Mouse (Mus musculus): ENCODE measurements around the gene Spaca7.
A peak's percentile ranks its signal among the peaks of the same experiment; 100 is the strongest.
"Not testable (repeated sequence)": the region's sequence is repeated elsewhere in the genome, so short reads cannot be mapped to it uniquely, and the experiment has no call there.

Spaca7 gene

DNA sequence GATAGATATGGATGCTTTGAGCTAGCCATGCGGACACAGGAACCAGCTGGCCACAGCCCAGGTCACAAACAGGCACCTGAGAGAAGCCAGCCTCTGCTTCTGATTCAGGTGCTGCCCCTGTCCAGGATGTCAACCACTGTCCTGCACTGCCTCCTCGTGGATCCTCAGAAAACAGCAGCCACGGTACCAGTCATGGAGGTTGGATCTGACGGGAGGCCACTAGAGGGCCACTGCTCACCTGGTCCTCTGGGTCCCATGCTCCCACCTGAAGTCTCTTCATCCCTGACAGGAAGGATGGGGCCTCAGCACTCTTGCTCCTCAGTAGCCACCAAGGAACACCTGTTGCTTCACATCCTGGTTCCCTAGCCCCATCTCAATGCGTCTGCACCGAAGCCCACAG is 34.4 kb downstream of the Spaca7 start:
- peak; percentile 71 for ATAC-seq (ENCODE audit: insufficient number of reproducible peaks, low FRiP score, low TSS enrichment)

DNA sequence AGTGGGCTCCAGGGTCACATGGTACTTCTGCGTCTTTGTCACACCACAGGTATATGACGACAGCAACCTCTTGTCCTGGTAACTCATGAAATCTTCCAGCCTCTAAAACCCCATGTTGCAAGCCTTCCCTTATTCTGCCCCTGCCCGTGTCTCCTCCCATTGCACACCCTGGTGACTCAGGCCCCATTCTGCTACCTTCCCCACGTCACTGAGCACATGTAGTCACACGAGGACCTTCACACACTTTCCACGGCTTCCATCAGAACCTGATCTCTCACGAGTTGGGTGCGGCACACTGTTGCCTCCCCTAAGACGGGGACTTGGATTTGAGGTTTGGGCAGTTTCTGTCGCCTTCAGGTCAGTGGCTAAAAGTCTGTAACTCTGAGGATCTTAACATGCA is 36.0 kb downstream of the Spaca7 start:
- no peak for ATAC-seq (ENCODE audit: insufficient number of reproducible peaks, low FRiP score, low TSS enrichment)

DNA sequence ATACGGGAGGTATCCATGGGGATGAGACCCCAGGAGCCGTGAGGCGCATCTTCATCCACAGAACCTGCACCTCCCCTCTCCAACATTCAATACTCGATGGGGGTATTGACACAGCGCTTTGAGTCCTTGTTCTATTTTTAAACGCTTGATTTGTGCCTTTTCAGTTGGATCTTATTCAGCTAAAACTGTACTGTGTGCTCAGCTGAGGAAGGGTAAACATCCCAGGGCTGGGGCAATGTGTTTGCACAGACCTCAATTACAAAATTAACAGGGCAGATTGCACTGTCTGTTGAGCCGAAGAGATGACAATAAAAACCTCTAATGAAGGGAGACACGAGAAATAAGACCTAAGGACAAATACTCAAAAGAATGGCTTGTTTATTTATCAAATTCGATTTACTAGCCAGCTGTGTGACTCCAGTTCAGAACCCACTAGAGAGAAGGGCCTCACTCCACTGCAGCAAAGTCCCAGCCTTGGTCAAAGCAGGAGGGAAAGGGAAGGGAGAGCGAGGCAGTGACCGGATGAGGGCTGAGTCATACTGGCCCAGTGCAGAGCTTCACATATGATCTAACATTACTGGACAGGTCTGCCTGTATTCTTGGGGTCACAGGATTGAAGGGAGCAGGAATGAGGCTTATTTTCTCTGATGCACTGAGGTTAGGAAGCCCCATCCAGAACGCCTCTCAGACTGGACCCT is 37.1 kb downstream of the Spaca7 start:
- no peak for ATAC-seq (ENCODE audit: insufficient number of reproducible peaks, low FRiP score, low TSS enrichment)

DNA sequence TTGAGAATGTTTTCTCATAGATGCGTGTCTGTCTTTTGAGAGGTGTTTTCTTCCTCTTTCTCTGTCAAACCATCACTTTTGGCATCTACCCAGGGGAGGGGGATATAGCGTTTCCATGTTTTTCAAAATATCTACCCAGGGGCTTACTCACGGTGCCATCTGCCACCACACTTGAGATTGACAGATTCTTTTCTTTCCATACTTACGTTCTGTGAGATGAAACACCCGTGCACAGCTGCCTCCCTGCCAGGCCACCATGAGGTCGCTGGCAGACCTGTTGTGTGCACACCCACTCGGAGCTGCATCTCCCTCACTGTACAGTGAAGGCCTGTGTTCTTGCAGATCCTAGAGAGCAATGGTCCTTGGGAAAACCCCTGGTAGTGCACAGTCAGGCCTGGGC is 40.4 kb downstream of the Spaca7 start:
- ATAC-seq (ENCODE audit: insufficient number of reproducible peaks, low FRiP score, low TSS enrichment): no peak

DNA sequence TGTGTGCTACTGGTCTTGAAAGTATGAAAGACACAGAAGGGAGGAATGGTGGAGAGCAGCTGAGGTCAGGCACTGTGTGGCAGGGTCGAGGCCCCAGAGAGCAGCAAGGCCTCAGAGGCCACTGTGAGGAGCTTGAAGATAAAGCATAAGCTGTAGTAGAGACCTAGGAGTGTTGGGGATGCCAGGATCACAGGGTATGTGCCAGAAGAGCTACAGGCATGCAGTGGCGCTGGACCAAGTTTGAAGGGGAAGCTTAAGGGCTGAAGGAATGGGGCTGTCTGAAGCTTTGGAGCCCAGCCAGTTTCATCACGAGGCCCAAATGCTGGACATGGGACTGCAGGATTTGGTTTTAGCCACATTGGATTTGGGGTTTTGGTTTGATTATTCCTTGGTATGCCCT is 44.5 kb downstream of the Spaca7 start:
- ATAC-seq (ENCODE audit: insufficient number of reproducible peaks, low FRiP score, low TSS enrichment): not testable (repeated sequence)

DNA sequence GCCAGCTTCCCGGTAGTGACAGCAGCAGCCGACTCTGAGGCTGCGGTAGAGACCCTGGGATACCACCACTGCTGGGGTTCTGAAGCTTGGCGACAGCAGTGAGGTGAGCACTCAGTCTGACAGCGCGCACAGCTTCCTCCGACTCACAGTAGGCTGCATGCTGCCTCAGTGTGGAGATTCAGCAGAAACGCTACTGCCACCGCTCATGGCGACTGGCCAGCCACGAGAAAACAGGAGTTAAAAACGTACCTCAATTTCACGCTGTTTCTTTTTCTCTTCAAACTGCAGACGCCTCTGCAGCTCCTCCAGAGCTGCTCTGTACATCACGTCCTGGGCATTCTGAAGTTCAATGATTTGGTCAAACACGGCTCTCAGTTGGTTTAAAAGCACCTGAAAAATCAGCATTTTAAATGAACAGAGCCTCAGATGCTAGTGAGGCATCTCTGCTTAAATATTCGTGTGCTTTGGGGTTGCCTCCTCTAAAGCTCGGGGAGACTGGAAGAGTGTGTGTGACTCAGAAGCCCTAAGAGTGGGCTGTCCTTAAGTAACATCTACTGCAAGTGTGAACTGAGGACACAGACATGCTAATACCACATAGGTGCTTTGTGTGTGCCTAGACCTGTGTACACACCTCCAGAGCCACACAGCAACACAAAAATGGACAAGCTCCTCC is 48.9 kb downstream of the Spaca7 start:
- ATAC-seq (ENCODE audit: insufficient number of reproducible peaks, low FRiP score, low TSS enrichment): no peak

DNA sequence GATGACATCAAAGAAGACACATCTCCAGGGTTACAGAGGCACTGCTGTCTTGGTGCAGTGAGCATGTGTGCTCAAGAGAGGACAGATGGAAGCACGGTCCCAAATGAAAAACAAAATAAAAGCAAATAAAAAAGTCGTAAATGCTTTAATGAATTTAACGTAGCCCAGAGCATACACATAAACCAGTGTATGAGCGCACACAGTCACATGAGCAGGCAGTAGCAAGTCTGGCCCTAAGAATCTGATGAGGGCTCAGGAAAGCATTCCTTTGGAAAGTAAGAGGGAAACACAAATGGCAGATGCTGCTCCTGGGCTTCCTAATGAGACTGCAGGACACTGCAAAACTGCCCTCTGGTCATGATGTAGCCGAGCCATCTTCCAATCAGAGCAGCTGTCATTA is 53.1 kb downstream of the Spaca7 start:
- no peak for ATAC-seq (ENCODE audit: insufficient number of reproducible peaks, low FRiP score, low TSS enrichment)

DNA sequence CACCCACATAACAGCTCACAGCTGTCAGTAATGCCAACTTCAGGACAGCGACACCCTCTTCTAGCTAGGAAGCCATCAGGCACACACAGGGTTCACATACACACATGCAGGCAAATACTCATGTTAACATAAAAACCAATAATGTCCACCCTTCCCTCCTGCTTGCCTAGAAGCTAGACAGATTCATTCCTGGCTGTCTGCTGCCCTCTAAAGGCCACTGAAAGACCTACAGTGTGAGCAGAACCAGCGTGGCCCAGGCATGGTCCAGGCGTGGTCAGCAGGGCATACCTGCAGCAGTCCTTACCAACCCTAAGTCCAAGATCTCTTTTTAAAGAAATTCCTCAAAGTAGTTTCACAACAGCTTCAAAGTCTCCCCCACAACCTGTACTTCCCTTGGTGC is 56.2 kb downstream of the Spaca7 start:
- ATAC-seq (ENCODE audit: insufficient number of reproducible peaks, low FRiP score, low TSS enrichment): 0 out of 2 replicates have a peak, but pooled peaks have one; percentile 63

DNA sequence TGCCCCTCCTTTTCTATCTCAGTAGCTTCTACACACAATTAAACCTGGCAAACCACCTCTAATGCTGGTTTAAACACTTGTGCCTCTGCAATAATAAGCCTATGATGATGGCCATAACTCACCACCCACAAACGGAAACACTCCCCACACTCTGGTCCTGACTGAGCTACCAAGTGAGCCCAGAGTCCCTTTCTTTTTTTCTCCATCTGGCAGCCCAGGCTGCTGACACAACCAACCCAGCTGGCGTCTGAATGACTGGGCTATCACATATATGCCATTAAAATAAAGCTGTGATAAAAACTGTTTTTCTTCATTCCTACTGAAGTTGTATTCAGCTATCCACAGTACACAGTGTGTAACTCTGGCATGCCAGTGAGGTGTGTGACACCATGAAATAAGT is 62.5 kb downstream of the Spaca7 start:
- no peak for ATAC-seq (ENCODE audit: insufficient number of reproducible peaks, low FRiP score, low TSS enrichment)

DNA sequence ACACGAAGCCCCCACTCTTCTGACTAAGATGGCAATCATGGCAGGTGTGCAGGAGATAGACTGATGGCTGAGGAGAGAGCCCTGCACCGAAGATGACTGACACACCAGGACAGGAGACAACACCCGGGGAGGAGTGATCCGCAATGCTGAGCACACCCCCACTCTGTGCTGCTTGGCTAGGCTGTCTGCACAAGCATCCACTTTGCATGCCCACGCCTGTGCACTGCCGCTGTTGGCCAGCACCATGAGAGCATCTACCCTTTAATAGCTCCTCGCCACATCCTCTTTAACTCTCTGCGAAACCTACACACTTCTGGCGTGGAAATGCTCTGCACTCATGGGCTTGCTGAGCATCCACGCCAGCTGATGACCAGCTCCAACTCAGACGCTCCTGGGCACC is 65.6 kb downstream of the Spaca7 start:
- ATAC-seq (ENCODE audit: insufficient number of reproducible peaks, low FRiP score, low TSS enrichment): no peak

DNA sequence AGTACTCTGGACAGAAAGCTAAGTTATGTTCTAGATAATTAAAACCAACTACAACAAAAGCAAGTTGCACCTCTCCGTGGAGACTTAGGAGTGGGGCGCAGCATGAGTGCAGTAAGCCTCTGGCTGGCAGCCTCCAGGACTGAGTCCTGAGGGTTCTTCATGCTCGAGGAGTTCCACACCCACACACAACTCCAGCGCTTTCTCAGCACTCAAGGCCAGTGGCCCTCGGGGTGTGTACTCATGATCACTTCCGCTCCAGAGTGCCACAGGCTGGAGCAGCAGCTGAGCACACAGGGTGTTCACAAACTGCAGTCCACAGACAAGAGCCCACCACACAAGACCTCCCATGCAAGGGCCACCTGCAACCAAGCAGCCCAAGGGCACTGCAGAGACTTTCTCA is 68.7 kb downstream of the Spaca7 start:
- ATAC-seq (ENCODE audit: insufficient number of reproducible peaks, low FRiP score, low TSS enrichment): no peak

DNA sequence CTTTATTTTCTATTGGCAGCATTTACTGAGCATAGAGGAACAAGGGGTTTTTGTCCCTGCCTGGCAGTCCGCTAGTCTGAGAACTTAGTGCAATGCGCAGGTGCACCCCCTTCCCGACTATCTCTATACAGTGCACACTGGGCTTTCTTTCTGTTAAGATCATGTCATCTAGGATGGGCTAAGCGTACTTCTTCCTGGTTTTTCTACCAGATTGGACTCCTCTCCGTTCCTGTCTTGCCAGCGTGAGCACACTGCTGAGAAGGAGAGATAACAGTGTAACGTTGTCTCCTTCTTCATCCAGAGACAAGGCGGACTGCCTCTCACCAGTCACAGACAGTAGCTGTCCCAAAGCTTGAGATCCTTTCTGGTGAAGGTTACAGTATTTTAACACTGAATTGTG is 71.5 kb downstream of the Spaca7 start:
- ATAC-seq (ENCODE audit: insufficient number of reproducible peaks, low FRiP score, low TSS enrichment): no peak

DNA sequence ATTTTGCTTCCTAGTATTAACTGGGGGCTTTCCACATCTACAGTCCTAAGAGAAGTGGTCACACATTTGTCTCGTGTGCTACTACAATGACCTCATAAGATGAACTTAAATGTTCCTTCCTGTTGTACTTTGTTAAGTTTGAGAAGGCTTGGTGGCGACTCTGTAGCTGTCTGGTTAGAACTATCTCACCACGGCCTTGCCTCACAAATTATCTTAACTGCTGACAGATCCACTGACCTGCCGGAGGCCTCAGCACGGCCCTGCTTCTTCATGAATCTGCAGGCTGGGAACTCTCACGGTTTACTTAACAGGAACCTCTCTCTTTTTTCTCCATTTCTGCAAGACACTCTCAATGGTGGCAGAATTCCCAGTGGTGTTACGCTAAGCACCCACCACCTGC is 72.1 kb downstream of the Spaca7 start:
- no peak for ATAC-seq (ENCODE audit: insufficient number of reproducible peaks, low FRiP score, low TSS enrichment)

DNA sequence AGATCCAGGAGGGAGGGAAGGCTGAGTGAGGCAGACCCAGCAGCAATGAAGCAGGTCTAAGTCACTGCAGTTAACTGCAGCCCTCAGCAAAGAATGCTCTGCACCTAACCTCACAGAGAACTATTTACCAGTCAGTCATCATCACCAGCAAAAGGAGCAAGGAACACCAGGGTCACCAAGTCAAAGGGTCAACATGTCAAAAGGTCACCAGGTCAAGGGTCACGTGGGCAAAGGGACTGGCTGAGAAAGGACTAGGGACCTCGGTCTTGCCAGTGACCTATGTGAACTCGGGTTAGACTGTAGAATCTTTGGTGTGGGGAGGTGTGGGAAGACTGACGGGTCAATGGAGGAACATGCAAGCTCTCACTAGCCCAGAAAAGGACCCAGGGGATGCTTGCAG is 73.7 kb downstream of the Spaca7 start:
- ATAC-seq (ENCODE audit: insufficient number of reproducible peaks, low FRiP score, low TSS enrichment): no peak

DNA sequence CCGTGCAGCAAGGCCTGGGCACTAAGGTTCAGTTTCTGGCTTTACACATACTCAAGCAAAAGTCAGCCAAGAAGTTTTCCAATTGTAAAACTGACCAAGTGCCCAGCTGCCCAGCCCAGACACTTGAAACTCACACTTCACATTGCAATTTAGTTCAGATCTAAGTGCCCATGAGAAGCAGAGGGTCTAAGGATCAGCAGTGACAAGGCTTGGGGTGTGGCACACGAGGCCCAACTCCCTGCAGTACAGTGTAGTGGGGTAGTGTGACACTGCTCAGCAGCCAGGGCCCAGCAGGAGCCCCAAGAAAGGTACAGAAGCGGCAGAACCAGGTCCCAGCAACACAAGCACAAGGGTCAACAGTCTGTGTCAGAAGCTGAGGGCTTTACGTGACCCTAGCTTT is 76.1 kb downstream of the Spaca7 start:
- no peak for ATAC-seq (ENCODE audit: insufficient number of reproducible peaks, low FRiP score, low TSS enrichment)

All from cerebellum, adult (tissue).